Mouse (Mus musculus) layer of hippocampus, postnatal 14 days (tissue): ENCODE results near the gene Itgb7. TPM values are rescaled to one million over a fixed set of nuclear protein-coding genes. Genes with fewer than 3 reads are reported as not detected.
"Not testable (repeated sequence)": the region's sequence is repeated elsewhere in the genome, so short reads cannot be mapped to it uniquely, and the experiment has no call there.

Experiments
- DNase-seq, 2 experiments: peaks; one replicate each; pipeline ENCODE4 v3.0.0; 2021 to 2022; ENCODE audit warnings: low spot score in 2 of 2, mixed read lengths in 1 of 2
- total RNA-seq, 2 experiments: library from RNA; stranded (reverse); gene quantifications; 2 replicates each; pipeline ENCODE4 v1.2.3; 2021

Itgb7 gene
- total RNA-seq, 2 experiments from 2014 or later: 2.1 to 4.2 TPM

DNA sequence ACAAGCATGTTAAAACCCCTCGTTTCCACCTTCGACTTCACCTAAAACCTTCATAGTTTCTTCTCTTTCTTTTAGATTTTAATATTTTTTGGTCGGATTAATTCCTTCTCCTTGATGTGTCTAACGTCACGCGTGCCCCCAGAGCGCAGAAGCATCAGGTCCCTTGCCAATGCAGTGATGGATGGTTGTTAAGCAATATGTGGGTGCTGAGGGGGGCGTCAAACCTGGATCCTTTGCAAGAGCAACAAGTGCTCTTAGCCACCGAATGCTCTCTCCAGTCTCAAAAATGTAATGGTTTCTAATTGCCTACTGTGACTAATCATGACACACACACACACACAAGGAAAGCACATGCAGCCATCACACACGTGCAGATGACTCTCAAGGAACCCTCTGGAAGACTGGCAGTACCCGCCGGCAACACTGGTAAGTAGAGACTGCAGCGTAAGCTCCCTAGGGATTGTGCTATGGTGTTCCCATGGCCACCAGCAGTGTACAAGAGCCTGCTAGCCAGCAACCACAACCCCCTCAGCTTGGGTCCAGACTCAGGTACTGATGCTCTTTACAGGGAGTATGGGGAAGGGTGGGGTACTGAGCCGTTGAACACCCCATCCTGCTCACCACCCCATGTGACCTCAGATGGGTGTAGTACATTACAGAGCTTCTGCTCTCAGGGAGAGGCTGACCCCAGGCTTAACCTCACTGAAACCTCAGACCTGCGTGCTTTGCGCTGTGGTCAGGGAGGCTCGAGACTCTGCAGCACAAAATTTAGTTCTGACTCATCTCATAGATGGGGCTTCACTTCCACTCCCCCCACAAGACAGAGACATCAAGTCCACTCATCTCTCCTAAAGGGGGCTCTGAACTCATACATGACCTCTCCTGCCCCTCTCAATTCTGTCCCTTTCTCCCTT is 1.1 kb downstream of the Itgb7 start:
- no peak for DNase-seq

DNA sequence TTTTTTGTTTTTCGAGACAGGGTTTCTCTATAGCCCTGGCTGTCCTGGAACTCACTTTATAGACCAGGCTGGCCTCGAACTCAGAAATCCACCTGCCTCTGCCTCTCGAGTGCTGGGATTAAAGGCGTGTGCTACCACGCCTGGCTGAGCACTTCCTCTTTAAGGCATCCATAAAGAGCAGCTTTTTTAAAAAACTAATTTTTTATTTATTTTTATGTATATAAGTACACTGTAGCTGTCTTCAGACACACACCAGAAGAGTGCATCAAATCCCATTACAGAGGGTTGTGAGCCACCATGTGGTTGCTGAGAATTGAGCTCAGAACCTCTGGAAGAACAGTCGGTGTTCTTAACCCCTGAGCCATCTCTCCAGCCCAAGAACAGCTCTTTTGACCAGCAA is 6.1 kb downstream of the Itgb7 start:
- DNase-seq: not testable (repeated sequence)

DNA sequence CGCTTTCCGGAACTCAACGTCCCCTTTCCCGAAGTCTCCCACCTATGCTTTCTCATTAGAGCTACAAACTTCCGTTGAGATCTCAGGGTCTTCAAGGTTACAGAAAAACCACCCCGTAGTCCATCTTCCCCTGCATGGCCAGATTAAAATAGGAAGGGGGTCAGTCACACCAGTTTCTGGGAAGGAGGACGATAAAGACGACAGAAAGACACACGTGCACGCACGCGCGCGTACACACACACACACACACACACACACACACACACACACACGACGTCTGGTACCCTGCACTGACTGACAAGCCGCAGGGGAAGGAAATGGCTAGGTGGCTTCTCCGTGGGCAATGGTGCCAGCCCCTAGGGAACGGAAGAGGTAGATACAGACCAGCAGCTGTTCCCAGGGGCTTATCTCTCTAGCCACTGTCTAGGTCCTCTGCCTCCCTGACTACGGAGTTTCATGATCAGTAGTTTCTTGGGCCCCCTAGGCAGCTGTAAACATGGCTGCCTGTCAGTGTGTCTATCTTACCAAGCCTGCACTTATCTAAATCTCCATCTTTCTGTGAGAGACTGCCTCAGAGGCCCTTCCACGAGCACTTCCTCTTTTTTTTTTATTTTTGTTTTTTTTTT is 6.6 kb downstream of the Itgb7 start:
- no peak for DNase-seq

DNA sequence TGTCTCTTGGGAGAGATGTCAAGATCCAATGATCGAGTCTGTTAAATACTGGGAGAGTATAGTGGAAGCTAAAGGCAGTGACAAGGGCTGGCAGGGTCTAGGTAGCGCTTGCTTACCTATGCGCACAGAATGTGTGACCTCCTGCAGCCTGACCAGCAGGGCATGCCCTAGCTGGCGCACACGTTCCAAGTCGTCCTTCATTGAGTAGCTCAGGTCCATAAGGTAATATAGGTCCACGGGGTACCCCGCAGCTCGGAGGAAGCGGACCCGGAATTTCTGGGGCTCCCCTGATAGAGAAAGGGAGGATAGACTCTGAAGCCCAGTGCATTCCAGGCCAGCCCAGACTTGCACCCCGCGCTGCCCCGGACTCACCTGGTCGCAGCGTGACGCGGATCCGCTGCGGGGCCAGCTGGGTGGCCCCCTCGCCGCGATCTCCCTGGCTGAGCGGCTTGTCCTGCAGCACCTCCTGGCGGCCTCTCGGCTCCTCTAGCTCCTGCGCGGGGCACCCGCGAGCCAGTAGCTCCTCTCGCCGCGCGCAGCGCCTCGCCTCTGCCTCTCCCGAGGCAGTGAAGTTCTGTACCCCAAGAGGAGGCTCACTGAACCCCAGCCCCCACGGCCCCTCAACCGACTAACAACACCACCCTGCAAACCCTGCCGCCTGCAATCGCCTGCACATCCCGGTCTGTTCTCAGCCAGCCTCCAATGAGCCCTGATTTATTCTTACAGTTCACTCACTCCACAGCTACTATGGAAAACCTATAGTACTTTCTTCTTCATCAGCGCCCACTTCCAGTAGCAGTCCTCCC is 7.4 kb downstream of the Itgb7 start:
- DNase-seq: peak; percentile 73

DNA sequence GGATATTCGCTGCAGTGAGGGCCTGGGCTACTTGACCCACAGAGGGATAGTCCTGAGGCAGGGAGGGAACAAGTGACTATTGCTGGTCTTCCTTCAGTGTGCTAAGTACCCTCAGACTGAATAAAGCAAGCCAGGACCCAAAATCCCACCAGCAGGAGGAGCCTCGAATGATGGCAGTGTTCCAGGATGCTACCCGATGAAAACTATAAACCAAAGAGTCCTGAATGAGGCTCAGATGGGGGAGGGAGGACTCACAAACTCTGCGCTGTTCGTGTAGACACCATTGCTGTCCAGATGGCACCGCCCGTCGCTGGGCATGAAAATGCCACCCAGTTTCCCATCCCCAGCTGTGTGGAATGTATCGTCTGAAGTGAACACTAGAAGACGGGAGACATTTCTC is 9.4 kb downstream of the Itgb7 start:
- DNase-seq: no peak

DNA sequence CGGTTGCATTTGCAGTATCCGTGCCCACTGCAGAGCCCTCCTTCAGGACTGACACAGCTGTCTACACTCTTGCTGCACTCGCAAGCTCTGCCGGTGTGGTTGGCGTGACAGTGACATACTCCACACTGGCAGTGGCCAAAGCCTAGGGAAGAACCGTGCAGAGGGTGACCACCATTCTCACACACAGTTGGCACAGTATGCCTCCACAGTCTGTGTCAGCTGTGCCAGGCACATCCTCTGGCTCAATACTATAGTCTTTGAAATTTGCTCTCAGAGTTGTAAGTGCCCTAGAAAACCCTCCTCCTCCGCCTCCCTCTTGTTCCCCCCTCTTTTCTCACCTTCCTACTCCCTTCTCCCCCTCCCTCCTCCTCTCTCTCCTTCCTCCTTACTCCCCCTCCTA is 14.4 kb downstream of the Itgb7 start:
- no peak for DNase-seq

DNA sequence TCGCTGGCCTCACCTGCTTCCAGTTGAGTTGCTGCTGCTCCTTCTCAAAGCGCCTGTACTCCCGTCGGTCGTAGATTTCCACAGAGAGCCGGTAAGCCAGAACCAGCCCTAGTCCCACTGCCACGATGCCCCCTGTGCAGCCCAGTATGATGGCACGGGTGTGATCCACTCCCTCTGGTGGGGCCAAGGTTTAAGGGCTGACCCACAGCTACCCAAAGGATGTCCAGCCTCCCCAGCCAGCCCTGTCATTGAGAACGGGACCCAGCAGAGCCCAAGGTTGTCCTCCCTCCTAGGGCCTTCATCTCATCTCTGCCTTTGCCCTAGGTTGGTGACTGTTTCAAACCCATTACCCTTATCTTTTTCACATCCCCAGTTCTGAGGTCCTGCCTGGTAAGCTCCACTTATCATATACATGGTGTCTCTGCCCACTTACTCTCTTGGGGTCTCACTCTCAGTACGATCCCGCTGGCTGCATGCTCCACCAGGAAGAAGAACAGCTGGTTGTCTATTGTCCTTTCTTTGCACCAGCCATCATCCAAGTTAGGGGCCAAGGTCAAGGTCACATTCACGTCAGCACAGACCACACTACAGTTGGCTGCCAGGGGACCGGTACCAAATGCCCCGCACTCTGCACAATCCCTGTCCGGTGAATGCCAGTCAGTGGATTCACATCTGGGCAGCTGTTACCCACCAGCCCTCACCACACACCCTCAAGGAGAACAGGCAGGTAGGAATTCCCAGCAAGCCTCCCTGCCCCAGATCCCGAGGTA is 15.1 kb downstream of the Itgb7 start:
- DNase-seq: no peak

DNA sequence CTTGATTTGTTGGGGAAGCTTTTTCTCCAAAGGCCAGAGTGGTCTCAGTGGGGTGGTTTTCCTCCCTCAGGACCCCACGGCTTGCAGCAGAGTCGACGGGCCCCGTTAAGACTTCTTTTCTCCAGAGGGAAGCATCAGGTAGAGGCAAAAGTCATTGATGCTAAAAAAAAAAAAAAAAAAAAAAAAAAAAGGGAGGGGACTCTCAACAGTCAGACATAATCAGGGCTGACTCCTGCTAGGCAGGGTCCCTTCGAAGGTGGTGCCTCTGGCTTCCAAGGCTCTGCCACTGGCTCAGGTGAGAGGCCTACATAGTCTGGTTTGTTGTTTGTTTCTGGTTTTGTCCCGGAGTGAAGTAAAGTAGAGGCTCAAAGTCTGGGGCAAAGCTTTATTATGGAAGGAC is 16.1 kb downstream of the Itgb7 start:
- DNase-seq: no peak

DNA sequence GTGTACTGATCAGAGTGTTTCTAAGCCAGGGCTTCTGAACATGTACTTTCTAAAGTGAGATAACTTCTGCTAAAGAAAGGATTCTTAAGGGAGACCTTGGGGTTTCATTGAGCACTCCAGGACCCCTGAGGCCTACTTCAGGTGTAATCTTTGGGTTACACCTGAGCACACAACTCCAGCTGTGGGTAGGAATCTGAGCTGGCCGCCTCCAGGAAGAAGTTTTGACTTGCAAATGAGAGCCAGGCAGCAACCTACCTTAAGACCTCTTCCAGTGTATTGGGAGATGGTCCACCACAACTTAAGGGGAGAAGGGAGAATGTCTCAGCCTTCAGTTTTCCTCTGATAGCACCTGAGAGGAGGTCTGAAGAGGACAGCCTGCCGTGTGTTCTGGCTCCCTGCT is 17.6 kb downstream of the Itgb7 start:
- DNase-seq: no peak

DNA sequence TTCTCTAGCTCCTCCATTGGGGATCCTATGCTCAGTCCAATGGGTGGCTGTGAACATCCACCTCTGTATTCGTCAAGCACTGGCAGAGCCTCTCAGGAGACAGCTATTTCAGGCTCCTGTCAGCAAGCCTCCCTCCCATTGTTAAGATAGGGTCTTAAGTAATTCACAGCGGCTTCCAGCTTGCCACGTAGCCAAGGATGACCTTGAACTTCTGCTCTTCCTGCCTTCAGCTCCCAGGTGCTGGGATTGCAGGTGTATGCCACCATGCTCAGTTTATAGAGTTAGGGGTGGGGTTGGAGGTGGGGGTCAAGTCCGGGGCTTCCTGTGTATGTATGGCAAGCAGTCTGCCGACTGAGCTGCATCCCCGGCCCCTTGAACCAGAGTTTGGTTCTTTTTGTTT is 19.8 kb downstream of the Itgb7 start:
- no peak for DNase-seq

DNA sequence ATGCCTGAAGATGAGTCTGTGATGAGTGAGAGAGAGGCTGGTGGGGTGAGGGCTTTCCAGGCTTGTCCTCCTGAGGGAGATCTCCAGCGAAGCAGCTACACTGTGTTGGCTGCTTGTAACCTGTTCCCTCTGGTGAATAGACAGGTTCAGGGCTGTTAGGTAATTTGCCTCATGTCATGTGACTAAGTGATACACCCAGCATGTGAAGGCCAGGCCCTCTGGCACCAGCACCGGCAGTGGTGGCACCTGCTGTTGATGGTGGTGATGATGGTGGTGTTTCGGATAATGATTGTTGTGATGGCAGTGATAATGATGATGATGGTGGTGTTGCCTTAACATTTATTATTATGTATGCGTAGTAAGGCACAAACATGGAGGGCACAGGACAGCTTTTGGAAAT is 20.9 kb downstream of the Itgb7 start:
- DNase-seq: no peak

DNA sequence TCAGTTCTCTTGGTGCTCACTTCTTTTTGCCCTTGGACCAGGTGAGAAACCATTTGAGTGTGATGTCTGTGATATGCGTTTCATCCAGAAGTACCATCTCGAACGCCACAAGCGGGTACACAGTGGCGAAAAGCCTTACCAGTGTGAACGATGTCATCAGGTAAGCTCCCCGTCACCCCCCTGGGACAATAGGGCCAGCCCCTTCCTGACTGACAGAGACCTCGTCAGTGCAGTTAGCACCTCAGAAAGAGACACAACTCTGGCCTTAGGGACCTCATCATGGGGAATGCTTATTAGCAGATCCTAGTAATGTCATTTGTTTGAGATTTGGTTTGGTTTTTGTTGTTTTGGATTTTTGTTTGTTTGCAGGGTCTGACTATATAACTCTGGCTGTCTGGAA is 22.6 kb downstream of the Itgb7 start:
- DNase-seq: no peak

DNA sequence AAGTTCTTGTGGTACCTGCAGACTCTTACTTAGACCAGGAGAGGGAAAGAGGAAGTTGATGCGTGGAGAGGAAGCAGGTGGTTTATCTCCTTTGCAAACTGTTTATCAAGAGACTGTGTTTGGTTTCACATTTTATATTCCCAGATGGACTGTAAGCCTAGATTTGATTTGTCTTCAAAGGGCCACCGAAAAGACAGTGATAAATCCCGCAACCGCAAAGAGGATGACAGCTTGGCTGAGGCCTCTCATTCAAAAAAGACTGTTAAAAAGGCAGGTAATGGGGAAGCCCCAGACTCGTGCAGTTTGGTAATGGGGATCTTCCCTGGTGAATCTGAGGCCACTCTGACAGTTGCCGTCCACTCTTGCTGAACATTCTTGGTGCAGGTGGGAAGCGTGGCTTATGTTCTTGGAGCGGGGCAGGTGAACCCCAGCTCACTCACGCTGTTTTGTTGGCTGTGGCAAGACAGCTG is 23.6 kb downstream of the Itgb7 start:
- no peak for DNase-seq

DNA sequence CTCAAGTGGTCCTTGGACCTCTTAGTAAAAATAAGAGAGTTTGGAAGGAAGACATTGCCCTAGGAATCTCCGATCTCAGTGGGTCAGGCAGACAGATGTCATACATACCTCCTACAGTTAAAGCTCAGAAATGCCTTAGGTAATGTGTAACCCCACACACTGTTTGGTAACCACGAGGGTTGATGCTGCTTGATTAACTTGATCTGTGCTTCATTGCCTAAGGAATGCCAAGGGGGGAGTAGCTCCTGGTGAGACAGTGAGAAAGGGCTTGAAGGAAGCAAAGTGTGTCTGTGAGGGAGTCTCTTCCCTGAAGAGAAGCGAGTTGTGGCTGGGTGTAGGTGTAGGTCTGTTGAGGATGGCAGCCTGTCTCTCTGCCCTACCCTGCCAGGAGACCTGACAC is 24.4 kb downstream of the Itgb7 start:
- no peak for DNase-seq

DNA sequence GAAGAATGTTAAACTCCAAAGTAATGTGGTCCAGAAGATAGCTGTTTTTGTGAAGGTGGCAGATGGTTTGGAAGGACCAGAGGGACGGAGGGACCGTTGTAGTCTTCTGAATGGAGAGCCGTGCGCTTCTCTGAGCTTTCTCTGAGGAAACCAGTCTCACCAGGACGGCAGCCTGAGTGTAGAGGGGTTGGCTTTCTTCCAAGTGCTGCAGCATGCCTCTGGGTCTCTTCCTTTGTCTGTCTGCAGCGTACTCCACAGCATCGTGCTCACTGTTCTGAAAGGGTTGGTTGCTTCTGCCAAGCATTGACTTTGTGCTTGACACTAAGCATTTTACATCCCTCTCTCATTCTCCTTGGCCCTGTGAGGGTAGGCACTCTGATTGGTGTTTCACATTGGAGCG is 26.0 kb downstream of the Itgb7 start:
- DNase-seq: peak; percentile 38 to 75

DNA sequence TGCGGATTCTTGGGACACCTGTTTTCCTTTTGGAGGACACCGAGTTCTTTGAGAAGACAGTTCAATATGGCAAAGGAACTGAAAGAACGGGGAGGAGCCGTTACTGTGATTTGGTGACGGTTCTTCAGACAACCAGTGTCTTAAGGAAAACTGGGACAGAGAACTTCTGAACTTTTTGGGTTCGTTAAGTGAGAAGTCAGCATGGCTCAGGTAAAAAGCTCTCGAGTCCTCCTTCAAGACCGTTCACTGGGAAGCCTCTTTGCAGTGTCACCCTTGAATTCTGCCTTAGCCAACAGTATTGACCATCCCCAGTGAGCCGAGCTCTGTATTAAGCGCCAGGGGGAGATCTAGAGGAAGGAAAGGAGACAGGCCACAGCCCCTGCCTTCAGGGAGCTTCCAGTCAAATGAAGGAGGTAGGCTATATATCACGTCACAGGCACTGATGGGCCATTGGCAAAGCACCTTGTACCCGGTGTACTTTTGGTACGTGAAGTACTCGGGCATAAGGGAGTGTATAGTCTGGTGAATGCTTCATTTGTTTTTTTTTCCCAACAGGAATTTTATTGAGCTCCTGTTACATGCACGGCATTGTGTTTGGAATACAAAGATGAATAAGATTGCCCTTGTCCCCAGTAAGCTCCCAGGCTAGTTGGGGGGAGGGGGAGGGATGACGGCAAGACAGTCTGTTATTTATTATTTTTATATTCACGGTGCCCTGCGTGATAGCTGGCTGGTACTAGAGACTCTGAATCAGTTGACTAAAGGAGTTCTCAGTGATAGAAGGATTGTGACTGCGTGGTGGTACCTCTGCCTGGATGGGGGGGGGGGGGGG is 26.9 kb downstream of the Itgb7 start, which contains the start of gene Csad:
Csad (minus strand) TSS at position 51 of the 832 bp plus-strand sequence.
- DNase-seq: peak in 1 of 2 experiments; percentile 41

DNA sequence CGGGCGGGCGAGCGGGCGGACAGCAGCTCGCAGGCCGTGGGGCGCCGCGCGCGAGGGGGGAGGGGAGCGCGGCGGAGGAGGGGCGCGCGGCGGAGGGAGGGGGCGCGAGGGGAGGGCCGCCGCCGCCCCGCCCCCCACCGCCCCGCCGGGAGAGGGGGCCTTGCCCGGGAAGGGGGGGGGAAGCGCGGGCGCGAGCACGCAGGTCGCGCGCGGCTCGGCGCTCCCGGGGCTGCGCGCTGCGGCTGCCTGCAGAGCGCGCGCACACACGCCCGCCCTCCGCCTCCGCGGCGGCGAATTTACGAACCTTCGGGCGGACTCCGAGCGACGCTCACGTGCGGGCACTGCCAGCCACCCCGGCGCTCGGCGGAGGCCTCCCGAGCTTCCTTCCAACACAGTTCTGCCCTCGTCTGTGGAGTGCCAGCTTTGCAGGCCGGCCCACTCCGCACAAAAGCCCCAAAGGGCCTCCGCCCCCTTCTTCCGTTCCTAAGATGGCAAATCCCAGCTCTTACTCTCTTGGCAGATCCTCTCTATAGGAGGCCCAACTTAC is 27.8 kb downstream of the Itgb7 start:
- DNase-seq: peak; percentile 56 to 68

DNA sequence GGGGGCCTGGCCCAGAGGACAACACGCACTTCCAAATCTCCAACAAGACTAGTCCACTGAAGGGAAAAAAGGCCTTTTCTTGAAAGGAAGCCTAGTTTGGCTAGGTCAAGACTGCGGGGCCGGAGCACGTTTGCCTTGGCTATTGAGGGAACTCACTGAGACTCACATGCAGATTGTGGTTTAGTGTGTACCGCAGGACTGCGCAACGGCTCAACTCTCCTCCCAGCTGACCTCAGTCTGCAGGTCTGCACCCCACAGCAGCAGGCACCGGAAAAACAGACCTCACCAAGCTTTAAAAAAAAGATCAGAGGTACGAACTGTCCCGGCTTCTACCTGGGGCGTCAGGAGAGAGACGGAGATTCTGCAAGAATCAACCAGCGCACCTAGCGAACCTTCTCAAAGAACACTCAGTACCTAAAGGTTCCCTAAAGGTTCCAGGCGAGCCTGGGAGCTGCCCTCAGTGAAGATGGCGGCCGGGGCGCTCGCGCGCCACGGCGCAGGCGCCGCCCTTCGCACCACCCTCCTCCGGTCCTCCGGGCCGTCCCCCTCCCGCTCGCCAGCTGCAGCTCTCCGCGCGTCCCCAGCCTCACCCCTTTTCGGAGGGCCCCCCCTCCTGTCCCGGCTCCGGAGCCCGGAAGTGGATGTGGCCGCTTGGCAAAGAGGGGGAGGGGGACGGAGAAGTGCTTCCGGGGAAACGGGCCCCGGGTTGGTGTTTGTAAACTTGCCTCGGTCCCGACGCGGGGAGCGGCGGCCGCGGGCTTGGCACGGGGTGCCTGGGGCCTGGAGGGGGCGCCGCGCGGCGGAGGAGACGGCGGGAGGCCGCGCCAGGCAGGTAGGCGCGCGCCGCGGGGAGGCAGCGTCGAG is 28.5 kb downstream of the Itgb7 start, which contains the start of gene Zfp740:
Zfp740 (plus strand) TSS at position 279 of the 864 bp plus-strand sequence.
- peak; percentile 90 to 96 for DNase-seq

DNA sequence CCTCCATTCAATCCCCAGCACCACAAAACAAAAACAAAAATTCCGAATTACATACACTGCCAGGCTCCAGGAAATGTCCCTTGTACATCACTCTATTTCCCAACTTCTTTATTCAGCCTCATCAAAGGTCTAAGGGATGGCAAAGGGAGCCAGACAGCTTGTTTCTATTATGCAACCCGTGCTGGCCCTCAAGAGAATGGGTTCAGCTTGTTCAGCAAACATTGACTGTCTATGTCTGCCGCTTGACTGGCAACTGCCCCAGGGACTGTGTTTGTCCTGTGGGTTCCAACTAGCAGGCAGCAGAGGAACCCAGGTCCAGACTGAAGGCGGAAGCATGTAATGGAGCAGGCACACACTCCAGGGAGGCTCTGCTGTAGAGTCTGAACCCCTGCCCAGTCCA is 32.9 kb downstream of the Itgb7 start:
- DNase-seq: no peak
